Mouse (Mus musculus): ENCODE measurements around the gene Toe1.
A peak's percentile ranks its signal among the peaks of the same experiment; 100 is the strongest.
"Not testable (repeated sequence)": the region's sequence is repeated elsewhere in the genome, so short reads cannot be mapped to it uniquely, and the experiment has no call there.

The Toe1 gene

GRCm38 (mm10) chr4:116807197-116808129 lies at the start of gene Toe1, which contains the start of gene Mutyh:
Gene Toe1, minus strand, starts transcription at chr4:116807640.
Gene Mutyh, plus strand, starts transcription at chr4:116807723.
- peak; percentile 95 for DNase-seq

DNA sequence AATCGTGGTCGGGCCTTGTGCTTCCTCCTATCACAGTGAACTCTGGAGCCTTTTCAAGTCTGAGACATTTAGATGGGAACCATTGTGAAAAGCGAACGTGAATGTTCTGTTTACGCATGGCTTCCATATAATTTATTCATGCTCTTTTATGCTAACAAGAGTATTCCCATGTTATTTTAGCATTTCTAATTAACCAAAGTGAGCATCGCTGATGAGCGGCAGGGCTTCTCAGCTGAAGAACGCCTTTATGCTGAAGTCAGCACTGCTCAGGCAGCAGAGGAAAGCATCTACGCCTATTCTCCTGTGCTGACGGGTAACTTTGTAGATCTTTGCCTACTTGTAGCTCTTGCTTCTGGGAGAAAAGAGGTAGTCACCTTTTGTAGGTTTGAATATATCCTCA lies 49.8 kb upstream of the Toe1 start:
- no peak for DNase-seq

DNA sequence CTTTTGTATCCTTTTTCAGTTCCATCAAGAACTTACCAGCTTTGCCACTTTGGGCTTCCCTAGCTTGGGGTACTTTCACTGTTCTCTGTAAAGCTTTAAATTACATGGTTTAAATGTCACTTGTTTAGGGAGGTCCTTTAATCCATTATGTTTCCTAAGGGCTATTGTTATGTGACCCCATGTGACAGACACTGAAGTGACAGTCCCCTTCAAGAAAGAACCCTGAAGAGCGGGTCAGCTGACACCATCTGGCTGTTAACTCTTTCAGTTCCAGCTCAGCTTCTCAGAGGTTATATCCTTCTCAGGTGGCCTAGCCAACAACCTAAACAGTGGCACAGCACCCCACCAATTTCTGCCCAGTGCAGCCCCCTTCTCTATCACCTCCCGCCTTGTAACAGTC lies 46.8 kb upstream of the Toe1 start:
- DNase-seq, result no peak

- DNase-seq, result no peak
Measured at GRCm38 (mm10) chr4:116849901-116850300, 42.5 kb upstream of the Toe1 start.

- DNase-seq, result no peak
Measured at GRCm38 (mm10) chr4:116844324-116844723, 36.9 kb upstream of the Toe1 start.

DNA sequence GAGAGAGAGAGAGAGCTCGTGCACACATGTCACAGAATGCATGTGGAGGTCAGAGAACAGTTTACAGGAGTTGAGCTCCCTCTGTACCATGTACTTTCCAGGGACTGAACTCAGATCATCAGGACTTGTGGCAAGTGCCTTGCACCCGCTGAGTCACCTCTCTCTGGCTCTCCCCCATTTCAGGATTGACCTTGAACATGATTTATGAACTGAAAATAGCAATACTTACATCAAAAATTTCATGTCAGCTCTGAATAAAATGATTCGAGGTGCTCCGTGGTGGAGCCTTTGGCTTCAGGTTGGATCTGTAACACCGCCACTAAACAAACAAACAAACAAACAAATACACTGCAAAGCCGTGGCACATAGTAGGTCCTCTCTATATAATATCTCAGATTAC lies 33.4 kb upstream of the Toe1 start:
- no peak for DNase-seq

DNA sequence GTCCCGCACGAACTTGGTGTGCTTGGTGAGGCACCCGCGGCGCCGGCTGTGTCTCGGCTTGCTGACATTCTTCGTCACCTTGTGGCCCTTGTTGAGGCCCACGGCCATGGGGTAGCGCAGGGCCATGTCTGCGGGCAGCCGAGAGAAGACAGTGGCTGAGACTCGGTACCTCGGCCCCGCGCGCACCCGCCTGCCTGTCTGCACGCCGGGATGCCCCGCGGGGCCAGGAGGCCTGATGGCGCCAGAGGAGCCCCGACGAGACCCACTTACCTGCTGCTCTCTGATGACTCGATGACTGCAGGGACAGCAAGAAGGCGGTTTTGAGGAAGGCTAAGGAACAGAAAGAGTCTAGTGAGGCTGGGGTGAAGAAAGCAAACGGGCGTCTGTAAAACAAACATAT lies 32.7 kb upstream of the Toe1 start:
- not testable (repeated sequence) for DNase-seq

GRCm38 (mm10) chr4:116838999-116839398 lies 31.6 kb upstream of the Toe1 start:
- DNase-seq, result no peak

- DNase-seq, result no peak
Measured at GRCm38 (mm10) chr4:116830070-116830368, 22.6 kb upstream of the Toe1 start.

- no peak for DNase-seq
Measured at GRCm38 (mm10) chr4:116829364-116830069, 22.1 kb upstream of the Toe1 start.

DNA sequence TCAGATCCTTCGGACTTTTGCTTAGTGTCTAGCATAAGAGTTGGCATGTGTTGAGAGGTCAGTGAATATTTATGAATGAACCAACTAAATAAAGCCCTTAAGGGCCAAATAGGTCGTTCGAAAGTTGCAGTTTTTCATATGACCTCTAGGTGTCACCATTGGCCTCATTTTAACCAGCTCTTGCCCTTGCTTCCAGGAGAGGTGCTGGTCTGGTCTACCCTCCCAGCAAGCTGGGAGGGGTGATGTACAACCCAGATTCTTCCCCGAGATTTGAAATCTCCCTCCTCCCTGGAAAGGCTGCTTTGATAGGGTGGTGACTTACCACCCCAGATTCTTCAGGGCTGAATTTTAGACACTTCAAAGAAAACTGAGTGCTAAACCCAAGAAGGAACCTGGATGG lies 20.4 kb upstream of the Toe1 start:
- DNase-seq, result peak; percentile 51

GRCm38 (mm10) chr4:116824541-116825004 lies 17.1 kb upstream of the Toe1 start:
- DNase-seq, result peak; percentile 80

DNA sequence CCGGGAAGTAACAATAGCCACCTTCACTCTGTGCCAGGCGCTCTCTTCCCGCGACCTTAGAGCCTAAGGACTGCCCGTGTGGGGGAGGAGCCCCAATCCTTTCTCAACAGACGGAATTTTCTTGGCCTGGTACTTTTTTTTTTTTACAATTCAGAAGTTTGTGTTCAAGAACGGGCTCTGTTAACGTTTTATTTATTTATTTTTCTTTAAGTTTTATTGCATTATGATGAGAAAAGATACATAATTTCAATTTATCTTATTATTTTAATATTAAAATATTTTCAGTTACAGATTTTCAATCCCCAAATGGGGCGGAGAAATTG lies 14.2 kb upstream of the Toe1 start, which contains the start of gene Hpdl:
Hpdl (minus strand) TSS at position 14 of the 323 bp plus-strand sequence.
- DNase-seq, result no peak

DNA sequence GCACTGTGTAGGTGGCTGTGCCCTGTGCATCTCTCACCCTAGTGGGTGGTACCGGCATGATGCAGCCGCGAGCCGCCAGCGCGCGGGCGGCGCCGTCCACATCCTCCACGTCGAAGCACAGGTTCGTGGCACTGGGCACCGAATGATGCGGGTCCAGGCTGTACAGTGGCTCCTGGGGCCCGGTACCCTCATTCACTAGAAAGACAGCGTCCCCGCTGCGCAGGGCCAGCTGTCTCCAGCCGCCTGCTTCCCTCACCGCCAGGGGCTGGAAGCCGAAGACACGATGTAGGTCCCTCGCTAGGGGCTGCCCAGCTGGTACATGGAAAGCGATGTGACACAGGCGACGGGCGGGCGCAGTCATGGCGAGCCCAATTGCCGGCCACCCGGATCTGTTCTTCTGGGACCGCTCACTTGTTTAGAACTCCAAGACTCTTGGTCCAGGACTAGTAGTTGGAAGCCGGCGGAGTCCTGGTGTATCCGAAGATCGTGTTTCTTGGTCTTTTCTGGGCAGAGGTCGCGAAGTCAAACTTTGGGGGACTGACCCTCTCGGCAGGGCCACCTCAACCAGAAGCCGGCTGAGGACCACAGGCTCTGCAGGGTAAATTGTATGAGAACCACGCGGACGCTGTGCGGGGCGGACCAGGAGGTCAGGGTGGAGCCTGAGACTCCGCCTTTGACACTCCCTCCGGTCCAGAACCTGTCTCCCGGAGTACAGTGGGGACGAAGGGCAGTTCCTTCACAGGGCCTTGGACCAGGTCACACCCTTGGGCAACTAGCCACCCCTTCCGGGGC lies 13.7 kb upstream of the Toe1 start:
- DNase-seq, result peak; percentile 81

GRCm38 (mm10) chr4:116819968-116820901 lies 12.8 kb upstream of the Toe1 start:
- DNase-seq, result peak; percentile 45

GRCm38 (mm10) chr4:116817486-116817885 lies 10.0 kb upstream of the Toe1 start:
- DNase-seq, result peak; percentile 84

DNA sequence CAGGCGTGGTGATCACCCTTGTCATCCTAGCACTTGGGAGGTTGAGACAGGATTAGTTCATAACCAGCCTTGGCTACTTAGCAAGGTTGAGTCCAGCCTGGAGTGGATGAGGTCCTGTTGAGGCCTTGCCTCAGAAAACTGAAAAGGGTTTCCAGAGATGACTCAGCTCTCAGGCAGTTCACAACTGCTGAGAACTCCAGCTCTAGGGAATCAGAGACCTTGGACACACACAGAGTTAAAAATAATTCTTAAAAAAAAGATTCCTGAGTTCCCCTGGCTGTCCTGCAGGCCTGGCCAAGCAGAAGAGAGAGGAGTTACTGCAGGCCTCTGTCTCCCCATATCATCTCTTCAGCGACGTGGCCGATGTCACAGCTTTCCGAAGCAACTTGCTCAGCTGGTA lies 7.8 kb upstream of the Toe1 start:
- no peak for DNase-seq

DNA sequence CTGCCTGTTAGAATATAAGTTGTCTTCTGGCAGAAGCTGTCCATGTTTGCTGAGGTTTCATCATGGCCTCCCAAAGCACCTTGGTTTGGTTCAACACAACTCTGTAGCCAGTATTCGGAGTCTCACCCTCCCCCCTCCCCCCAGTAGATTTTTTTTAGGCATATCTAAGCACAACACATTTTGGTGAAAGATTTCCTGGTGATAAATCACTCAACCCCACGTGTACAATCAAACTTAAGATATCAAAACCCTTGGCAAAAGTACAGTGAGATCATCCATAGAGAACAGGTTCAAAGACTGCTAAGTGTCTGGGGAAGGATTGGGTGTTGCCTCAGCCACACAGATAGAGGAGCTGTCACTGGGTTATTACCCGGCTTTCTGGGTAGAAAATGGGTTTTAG lies 3.6 kb upstream of the Toe1 start:
- DNase-seq, result no peak

DNA sequence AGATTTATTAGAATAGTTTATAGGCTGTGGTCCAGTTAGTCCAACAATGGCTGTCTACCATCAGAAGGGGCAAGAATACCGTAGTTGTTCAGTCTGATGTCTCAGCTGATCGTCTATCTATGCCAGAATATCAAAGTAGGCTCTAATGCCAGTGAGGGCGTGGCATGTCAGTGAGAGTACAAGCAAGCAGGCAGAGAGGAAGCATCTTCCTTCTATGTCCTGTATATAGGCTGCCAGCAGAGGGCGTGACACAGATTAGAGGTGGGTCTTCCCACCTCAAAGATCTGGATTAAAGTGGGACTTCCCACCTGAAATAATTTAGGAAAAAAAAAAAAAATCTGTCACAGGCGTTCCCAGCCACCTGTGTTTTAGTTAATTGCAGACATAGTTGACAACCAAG lies 7.5 kb downstream of the Toe1 start:
- no peak for DNase-seq

GRCm38 (mm10) chr4:116796442-116797110 lies 10.9 kb downstream of the Toe1 start:
- DNase-seq, result no peak

- DNase-seq, result no peak
Measured at GRCm38 (mm10) chr4:116794273-116794672, 13.2 kb downstream of the Toe1 start.

GRCm38 (mm10) chr4:116792453-116792852 lies 15.0 kb downstream of the Toe1 start:
- no peak for DNase-seq

Data from cerebellum, adult 11-12 months (tissue).